Mouse (Mus musculus): ENCODE results near the gene Rps27.

GRCm38 (mm10) chr3:90224331-90224730, 10.9 kb upstream of the Rps27 start:
- TF ChIP-seq USF1 (IDR thresholded peaks at IDR 0.05; ENCODE audit: low read depth, low read length) (no peak), POLR2A (IDR thresholded peaks at IDR 0.05; ENCODE audit: low read depth, low read length) (no peak)
